Mouse (Mus musculus): Measurements from ENCODE around the gene Tcerg1l.

DNA sequence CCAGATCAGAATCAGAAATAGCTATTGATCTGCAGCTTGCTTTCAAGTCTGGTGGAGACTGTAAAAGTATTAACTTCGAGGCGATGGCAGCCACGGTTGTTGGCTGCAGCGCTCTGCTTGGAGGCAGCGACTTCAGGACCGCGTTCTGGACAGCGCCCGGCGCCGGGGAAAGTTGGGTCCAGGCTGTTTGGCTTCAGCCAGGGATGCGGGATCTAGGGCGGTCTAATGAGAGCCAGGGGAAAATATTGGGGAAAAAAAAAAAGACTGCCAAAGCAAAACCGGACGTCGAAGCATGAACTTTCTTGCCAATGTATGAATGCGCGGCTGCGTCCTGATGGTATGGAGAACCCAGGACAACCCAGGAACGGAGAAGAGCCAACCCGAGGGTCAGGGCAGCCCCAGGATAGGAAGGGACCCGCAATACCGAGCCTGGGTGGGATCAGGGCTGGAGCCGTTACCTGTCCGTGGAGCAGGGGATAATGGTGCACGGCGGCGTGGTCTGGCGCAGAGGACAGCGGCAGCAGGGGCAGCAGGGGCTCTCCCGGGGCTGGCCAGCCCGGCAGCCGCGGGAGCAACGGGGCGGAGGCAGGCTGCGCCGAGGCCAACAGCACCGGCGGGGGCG, 556 bp downstream of the Tcerg1l start:
- TF ChIP-seq CTCF (IDR thresholded peaks at IDR 0.05; ENCODE audit: insufficient read depth, low read depth, low read length), result no peak
- no peak for TF ChIP-seq POLR2A (IDR thresholded peaks at IDR 0.05; ENCODE audit: insufficient read depth, low read depth, low read length)

Data from olfactory bulb, adult 2 months (tissue).